Mouse (Mus musculus) Patski (cell line): ENCODE measurements around the gene Ccl24. TPM values are rescaled to one million over a fixed set of nuclear protein-coding genes. Genes with fewer than 3 reads are reported as not detected.

Experiments used
- ATAC-seq: fragments of 100-300 bp; one replicate; pipeline ENCODE4 v1.8.0; 2021
- CTCF ChIA-PET: fragments of 350-600 bp; sonication (Branson Sonifier 250); formaldehyde crosslinking; loops from one replicate; lab custom pipeline; 2022; ENCODE audit warnings: inconsistent platforms; lab: Charles Lee
- POLR2A ChIA-PET: fragments of 350-600 bp; sonication (Branson Sonifier 250); formaldehyde crosslinking; loops from one replicate; lab custom pipeline; 2022; ENCODE audit warnings: antibody characterized with exemption, inconsistent platforms; lab: Charles Lee
- DNase-seq: peaks from one replicate; pipeline ENCODE4 v3.0.0-alpha.2; 2011; ENCODE audit warnings: low read depth, low spot score
- H3K27me3 ChIP-seq: fragments of 371-371 bp; one replicate; pipeline ENCODE4 v1.5.1; 2021
- CTCF ChIP-seq: fragments of 100-300 bp; IDR thresholded peaks from one replicate; pipeline ENCODE4 v1.5.1; 2021
- in situ Hi-C: fragments of 300-500 bp; cut with MboI; formaldehyde crosslinking; loops from 3 replicates; pipeline ENCODE4 v1.11.1; 2018; ENCODE audit warnings: low pct_unique_long_range_greater_than_20kb, mixed read lengths
- polyA plus RNA-seq: library from polyadenylated mRNA; unstranded; gene quantifications from one replicate; pipeline ENCODE4 v1.2.3, GENCODE M21; 2021

Gene Ccl24
- polyA plus RNA-seq, 1 experiment from 2014 or later: not detected

DNA sequence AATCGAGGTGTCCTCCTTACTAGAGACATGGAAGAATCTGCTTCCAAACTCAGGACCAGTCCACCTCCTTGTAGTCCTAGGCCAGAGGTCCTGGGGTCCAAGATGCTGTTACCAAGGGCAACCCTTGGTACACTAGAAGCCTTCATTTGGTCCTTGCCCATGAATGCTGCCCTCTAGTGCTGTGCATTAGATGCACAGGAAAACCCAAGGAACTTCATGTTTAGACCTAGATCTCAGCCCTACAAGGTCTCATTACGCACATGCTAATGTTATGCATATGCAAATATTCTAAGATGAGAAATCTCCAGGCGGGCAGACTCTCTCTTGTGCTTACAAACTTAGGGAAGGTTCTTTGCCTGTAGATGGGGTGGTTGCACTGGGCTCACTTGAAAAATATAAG is 43.5 kb downstream of the Ccl24 start:
- no peaks in the 10 kb centered on the region for H3K27me3 ChIP-seq
- peak; percentile 55 for TF ChIP-seq CTCF
- in situ Hi-C loops: loop anchor here (25.0 kb wide), 1 partner anchor 1008 kb away; no protein-coding TSS in a partner anchor
- ATAC-seq (no peak), DNase-seq (no peak)
- ChIA-PET CTCF (interaction anchor here (1.9 to 2.0 kb wide), 2 partner anchors 10 to 20 kb away, joined by 5 to 10 read pairs; no protein-coding TSS in a partner anchor), POLR2A (no interaction called here)

DNA sequence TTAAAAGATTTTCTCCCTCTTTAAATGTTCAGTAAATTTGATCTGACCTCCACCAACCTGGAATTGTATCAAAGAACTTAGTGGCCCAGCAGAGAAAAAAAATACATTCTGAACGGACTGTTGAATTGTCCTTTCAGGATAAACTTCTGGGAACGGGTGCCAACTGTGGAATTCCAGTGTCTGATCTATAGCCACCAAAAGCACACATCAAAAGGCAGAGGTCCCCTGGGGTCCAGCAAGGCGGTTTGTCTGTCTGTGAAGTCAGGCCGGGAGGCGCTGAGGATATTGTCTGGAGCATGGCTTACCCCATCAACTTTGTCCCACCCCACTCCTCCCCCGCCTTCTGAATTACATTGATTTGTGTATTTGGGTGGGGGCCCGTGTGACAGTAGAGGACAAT is 44.9 kb downstream of the Ccl24 start:
- TF ChIP-seq CTCF: no peak
- in situ Hi-C loops: loop anchor here (25.0 kb wide), 1 partner anchor 1009 kb away; no protein-coding TSS in a partner anchor
- ChIA-PET POLR2A (no interaction called here), CTCF (no interaction called here)
- DNase-seq (no peak), ATAC-seq (no peak)
- H3K27me3 ChIP-seq: no peaks in the 10 kb centered on the region

DNA sequence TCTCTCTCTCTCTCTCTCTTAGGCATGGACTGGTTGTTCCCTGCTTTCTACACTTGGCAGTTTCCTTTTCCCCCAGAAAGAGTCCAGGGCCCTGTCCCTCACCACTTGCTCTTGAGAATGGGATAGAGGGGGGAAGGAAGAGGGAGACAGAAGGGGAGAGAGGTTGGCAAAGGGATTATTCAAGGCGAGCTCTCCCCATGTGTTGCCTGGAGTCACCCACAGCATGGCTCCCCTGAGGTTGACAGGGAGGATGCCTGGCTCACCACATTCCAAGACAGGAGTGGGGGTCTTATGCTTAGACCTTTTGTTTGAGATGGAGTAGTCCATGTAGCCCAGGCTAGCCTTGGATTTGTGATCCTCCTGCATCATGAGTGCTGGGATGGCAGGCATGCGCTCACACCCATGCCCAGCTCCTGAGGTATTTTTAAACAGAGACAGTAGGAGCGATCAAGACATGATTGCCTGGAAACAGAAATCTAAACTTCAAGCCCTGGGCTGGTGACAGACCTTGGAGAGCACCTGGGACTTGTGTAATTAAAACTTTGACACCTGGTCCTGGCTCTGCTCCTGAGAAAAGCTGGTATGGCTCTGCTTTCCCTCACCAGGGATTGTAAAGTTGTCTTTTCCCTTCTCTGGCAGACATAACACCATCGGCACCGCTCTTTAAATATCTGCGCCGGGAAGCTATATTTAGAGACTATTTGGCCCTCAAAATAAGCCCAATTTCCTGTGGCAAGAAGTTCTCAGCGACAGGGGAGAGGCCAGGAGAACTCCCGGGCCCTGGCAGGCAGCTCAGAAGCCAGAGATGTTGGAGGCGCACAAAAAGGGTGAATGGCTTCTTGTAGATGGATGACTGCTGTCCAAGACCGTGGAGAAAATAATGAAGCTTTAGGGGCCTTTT is 47.9 kb downstream of the Ccl24 start:
- POLR2A ChIA-PET: interaction anchor here (1.0 to 1.8 kb wide), 2 partner anchors 9 to 16 kb away, joined by 3 to 5 read pairs; no protein-coding TSS in a partner anchor
- no peaks in the 10 kb centered on the region for H3K27me3 ChIP-seq
- no peak for ATAC-seq
- no peak for TF ChIP-seq CTCF
- no peak for DNase-seq
- CTCF ChIA-PET: interaction anchor here (1.5 kb wide), 1 partner anchor 27 kb away, joined by 4 read pairs; no protein-coding TSS in a partner anchor
- in situ Hi-C loops: loop anchor here (25.0 kb wide), 1 partner anchor 1012 kb away; no protein-coding TSS in a partner anchor

DNA sequence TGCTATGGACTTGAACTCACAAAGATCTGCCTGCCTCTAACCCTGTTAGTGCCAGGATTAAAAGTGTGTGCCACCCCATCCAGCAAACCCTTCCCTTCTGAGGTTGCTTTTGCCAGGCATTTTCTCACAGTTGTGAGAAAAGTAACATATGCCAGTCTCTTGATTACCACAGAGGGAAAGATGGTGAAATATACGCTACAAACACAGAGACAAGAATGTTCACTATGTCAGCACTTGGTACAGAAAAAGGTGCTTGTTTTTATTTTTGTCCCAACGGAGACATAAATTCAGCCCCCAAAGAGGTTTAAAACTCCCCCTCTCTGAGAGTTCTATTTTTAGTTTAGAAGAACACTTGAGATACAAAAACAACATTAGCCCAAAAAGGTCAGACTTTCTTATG is 48.8 kb downstream of the Ccl24 start:
- ChIA-PET CTCF (interaction anchor here (0.8 to 3.5 kb wide), 2 partner anchors 15 to 18 kb away, joined by 3 to 19 read pairs; no protein-coding TSS in a partner anchor), POLR2A (no interaction called here)
- DNase-seq (no peak), ATAC-seq (no peak)
- in situ Hi-C loops: no loop called here
- TF ChIP-seq CTCF: no peak
- no peaks in the 10 kb centered on the region for H3K27me3 ChIP-seq

DNA sequence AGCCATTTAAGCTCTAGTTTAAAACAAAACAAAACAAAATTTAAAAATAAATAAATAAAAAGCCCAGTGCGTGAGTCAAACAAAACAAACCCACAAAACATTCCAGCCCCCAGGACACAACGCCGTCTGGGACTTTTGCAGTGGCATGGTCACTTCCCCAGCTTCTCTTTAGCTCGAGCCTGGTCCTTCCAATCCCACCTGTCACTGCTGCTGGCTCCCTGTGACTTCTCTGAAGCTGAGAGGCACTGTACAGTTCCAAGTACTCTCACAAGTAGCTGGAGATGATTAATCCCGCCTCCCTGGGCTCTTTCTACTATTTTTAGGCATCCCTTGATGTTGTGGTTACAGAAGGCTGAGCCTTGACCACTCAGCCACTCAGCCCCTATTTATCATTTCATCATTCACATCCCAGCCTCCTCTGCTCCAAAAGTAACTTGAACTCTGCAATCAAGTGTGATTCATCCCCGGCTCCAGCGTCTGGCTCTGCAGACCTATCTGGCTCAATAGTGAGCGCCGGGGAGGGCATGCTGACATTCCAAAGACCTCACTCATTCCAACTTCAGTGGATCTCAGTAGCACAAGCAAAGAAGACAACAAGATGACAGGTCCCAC is 50.6 kb downstream of the Ccl24 start:
- in situ Hi-C loops: no loop called here
- no peak for TF ChIP-seq CTCF
- ChIA-PET POLR2A (interaction anchor here (0.6 to 1.4 kb wide), 2 partner anchors 12 to 1759 kb away, joined by 3 to 5 read pairs; no protein-coding TSS in a partner anchor), CTCF (interaction anchor here (1.5 to 3.5 kb wide), 3 partner anchors 10 to 93 kb away, joined by 5 to 19 read pairs (median 6); no protein-coding TSS in a partner anchor)
- ATAC-seq (peak; percentile 96), DNase-seq (peak; percentile 99)
- no peaks in the 10 kb centered on the region for H3K27me3 ChIP-seq

Other genes starting within 250 kb of the Ccl24 start
- not detected for gene Fkbp6, start 223.0 kb downstream of the Ccl24 start, polyA plus RNA-seq
- not detected for gene Trim50, start 219.8 kb downstream of the Ccl24 start, polyA plus RNA-seq
- 28.7 TPM for gene Nsun5, start 203.1 kb downstream of the Ccl24 start, polyA plus RNA-seq
- gene Pom121, start 178.5 kb downstream of the Ccl24 start, polyA plus RNA-seq: 33.2 TPM
- 74.3 TPM for gene Hip1, start 27.9 kb downstream of the Ccl24 start, polyA plus RNA-seq
- not detected for gene Ccl26, start 9.5 kb downstream of the Ccl24 start, polyA plus RNA-seq
- 36.7 TPM for gene Rhbdd2, start 59.6 kb upstream of the Ccl24 start, polyA plus RNA-seq
- gene Por, start 97.0 kb upstream of the Ccl24 start, polyA plus RNA-seq: 98.3 TPM
- gene Tmem120a, start 171.4 kb upstream of the Ccl24 start, polyA plus RNA-seq: 66.3 TPM
- gene Styxl1, start 205.3 kb upstream of the Ccl24 start, polyA plus RNA-seq: 1.5 TPM
- gene Mdh2, start 205.4 kb upstream of the Ccl24 start, polyA plus RNA-seq: 1,249 TPM
- 0.01 TPM for gene Srrm3, start 233.8 kb upstream of the Ccl24 start, polyA plus RNA-seq